Mouse (Mus musculus): ENCODE data around the gene Ndst4. TPM values are rescaled to one million over a fixed set of nuclear protein-coding genes. Genes with fewer than 3 reads are reported as not detected.

The Ndst4 gene
- 0.53 and 0.81 TPM in 2 replicates for total RNA-seq (2014; rRNA removed; ENCODE audit: low replicate concordance)
- 0.10 and 0.11 TPM in 2 replicates for polyA plus RNA-seq (2015; fragmentation: Nextera tagmentation; extraction: Ambion mirVana)

DNA sequence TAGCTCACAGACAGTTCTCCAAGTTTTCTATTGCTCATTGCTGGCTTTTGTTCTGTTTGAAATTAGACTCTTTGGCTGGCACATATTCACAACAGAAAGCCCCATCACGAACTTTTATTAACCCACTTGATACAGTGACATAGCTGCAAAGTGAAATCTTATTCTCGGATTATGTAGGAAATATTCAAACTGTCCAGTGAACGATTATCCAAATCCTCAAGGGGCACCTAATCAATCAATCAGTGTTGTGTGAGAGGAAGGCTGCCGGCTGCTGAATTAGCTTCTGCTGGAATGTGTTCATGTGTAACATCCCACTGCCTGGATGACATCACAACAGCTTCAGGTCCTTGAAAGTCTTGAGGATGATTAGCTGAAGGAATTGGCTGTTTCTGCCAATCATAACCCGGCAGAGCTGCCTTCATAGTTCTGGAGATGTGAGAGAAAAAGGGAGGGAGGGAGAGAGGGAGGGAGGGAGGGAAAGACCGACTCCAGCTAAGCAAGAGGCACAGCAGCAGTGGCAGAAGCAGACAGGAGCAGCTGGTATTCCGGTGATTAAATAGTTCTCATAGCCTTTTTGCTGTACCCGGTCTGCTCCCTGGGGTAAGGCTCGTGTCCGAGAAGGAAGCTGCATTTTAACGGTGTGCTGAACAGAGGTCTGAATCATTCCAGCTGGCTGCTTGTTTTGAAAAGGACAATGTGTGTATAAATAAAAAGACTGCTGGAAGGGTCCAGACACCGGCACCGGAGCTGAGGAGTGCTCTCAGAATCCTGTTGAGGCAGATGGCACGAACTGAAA, at the start of gene Ndst4:
Gene Ndst4, plus strand, starts transcription at position 476 of the 796 bp plus-strand sequence.
- H3K4me3 ChIP-seq (ENCODE audit: low read depth, low read length) = peak within 1 kb of the TSS; percentile 44
- peak within 1 kb of the TSS; percentile 59 for H3K4me2 ChIP-seq (ENCODE audit: low read depth, low read length)
- no peaks in the 10 kb centered on the region for H3K27me3 ChIP-seq (ENCODE audit: control insufficient read depth, insufficient read depth, low read length)
- ATAC-seq (ENCODE audit: insufficient read depth, low read depth) (no peak), DNase-seq (ENCODE audit: low spot score) (peak; percentile 21)
- peak within 1 kb of the TSS; percentile 32 for H3K9ac ChIP-seq (replicated peaks; ENCODE audit: low read depth, low read length)
- H3K4me1 ChIP-seq (ENCODE audit: control insufficient read depth, insufficient read depth) = no peaks in the 10 kb centered on the region
- no peak within 1 kb of the TSS for H3K27ac ChIP-seq (ENCODE audit: low read depth)
- TF ChIP-seq EP300 (IDR thresholded peaks at IDR 0.05; ENCODE audit: low read depth) (no peak), CTCF (IDR thresholded peaks at IDR 0.05; ENCODE audit: low read depth) (no peak)
- no peaks in the 10 kb centered on the region for H3K9me3 ChIP-seq (replicated peaks; ENCODE audit: control insufficient read depth, low read length)
- WGBS = 12% methylated on average over 14 of the region's 14 CpGs
- no peaks in the 10 kb centered on the region for H3K36me3 ChIP-seq (replicated peaks; ENCODE audit: control insufficient read depth, insufficient read depth, low read length)

DNA sequence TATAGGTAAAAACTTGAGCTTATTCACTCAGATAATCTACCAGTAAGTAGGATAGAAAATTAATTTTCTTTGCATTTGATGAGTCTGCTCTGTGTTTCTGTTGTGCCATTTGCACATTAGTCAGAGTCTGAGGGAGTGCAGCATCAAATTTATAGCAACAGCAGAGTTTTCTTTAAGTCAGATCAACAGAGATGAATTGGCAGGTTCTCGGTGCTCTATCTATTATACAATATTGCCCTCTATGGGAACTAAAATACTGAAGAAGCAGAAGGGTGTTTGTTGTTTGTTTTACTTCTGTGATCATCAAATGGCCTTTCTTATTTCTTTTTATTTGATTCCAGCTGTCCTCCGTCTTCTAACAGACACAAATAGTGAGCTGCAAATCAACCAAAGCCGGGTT, 6.4 kb upstream of the Ndst4 start:
- no peak for DNase-seq (ENCODE audit: low spot score)
- Histone ChIP-seq H3K4me2 (ENCODE audit: low read depth, low read length) (no peak overlapping the region), H3K27ac (ENCODE audit: low read depth) (no peak overlapping the region), H3K36me3 (replicated peaks; ENCODE audit: control insufficient read depth, insufficient read depth, low read length) (no peaks in the 10 kb centered on the region), H3K27me3 (ENCODE audit: control insufficient read depth, insufficient read depth, low read length) (no peaks in the 10 kb centered on the region), H3K4me1 (ENCODE audit: control insufficient read depth, insufficient read depth) (no peaks in the 10 kb centered on the region), H3K9me3 (replicated peaks; ENCODE audit: control insufficient read depth, low read length) (no peaks in the 10 kb centered on the region), H3K9ac (replicated peaks; ENCODE audit: low read depth, low read length) (no peak overlapping the region), H3K4me3 (ENCODE audit: low read depth, low read length) (no peak overlapping the region)
- ATAC-seq (ENCODE audit: insufficient read depth, low read depth) = no peak
- 79% methylated on average over 3 of the region's 3 CpGs for WGBS
- TF ChIP-seq EP300 (IDR thresholded peaks at IDR 0.05; ENCODE audit: low read depth) (no peak), CTCF (IDR thresholded peaks at IDR 0.05; ENCODE audit: low read depth) (no peak)

DNA sequence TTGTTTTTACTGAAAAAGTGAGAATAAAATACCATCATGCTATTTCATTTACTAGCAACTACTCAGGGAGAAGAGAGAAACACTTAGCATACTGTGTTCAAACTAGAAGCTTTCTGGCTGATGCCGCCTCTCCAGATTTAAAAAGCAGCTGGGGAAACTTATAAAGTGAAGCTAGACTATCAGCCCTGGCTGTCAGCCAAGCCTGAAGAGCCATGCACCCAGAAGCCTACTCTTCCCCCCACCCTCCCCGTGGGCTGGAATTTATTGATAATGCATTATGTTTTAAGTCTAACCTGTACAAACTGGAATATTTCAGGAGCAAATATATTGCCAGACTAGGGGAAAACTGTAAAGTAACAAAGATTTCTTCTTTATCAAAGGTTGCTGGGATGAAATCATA, 2.6 kb downstream of the Ndst4 start:
- 22% methylated on average over 2 of the region's 2 CpGs for WGBS
- no peak for DNase-seq (ENCODE audit: low spot score)
- H3K4me3 ChIP-seq (ENCODE audit: low read depth, low read length) = no peak overlapping the region
- H3K27ac ChIP-seq (ENCODE audit: low read depth) = no peak overlapping the region
- no peaks in the 10 kb centered on the region for H3K27me3 ChIP-seq (ENCODE audit: control insufficient read depth, insufficient read depth, low read length)
- ATAC-seq (ENCODE audit: insufficient read depth, low read depth) = no peak
- no peaks in the 10 kb centered on the region for H3K36me3 ChIP-seq (replicated peaks; ENCODE audit: control insufficient read depth, insufficient read depth, low read length)
- H3K9me3 ChIP-seq (replicated peaks; ENCODE audit: control insufficient read depth, low read length) = no peaks in the 10 kb centered on the region
- no peak overlapping the region for H3K4me2 ChIP-seq (ENCODE audit: low read depth, low read length)
- H3K9ac ChIP-seq (replicated peaks; ENCODE audit: low read depth, low read length) = no peak overlapping the region
- H3K4me1 ChIP-seq (ENCODE audit: control insufficient read depth, insufficient read depth) = no peaks in the 10 kb centered on the region
- TF ChIP-seq EP300 (IDR thresholded peaks at IDR 0.05; ENCODE audit: low read depth) (no peak), CTCF (IDR thresholded peaks at IDR 0.05; ENCODE audit: low read depth) (no peak)

DNA sequence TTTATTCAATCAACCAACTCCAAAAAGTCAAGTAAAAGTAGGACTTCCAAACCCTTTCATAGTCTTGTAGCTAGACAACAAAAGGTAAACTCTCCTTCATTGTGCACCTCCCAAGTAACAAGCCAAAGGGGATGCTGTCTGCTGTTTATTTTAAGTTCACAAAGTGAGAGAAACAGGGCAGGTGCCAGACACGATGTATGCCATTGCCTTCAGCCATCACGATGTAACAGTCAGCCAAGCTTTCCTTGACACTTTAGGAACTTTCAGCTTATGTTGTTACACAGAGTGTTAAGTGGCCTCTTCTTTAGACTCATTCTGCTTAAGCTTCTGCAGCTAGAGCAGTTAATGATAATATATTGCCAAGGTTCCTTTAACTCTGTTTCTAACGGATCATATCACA, 3.1 kb downstream of the Ndst4 start:
- H3K4me1 ChIP-seq (ENCODE audit: control insufficient read depth, insufficient read depth) = no peaks in the 10 kb centered on the region
- H3K36me3 ChIP-seq (replicated peaks; ENCODE audit: control insufficient read depth, insufficient read depth, low read length) = no peaks in the 10 kb centered on the region
- no peak overlapping the region for H3K4me2 ChIP-seq (ENCODE audit: low read depth, low read length)
- H3K9ac ChIP-seq (replicated peaks; ENCODE audit: low read depth, low read length) = no peak overlapping the region
- no peak for ATAC-seq (ENCODE audit: insufficient read depth, low read depth)
- no peaks in the 10 kb centered on the region for H3K27me3 ChIP-seq (ENCODE audit: control insufficient read depth, insufficient read depth, low read length)
- TF ChIP-seq CTCF (IDR thresholded peaks at IDR 0.05; ENCODE audit: low read depth) = no peak
- no peak for TF ChIP-seq EP300 (IDR thresholded peaks at IDR 0.05; ENCODE audit: low read depth)
- H3K9me3 ChIP-seq (replicated peaks; ENCODE audit: control insufficient read depth, low read length) = no peaks in the 10 kb centered on the region
- 41% methylated on average over 3 of the region's 3 CpGs for whole genome bisulfite sequencing
- no peak overlapping the region for H3K27ac ChIP-seq (ENCODE audit: low read depth)
- no peak overlapping the region for H3K4me3 ChIP-seq (ENCODE audit: low read depth, low read length)
- no peak for DNase-seq (ENCODE audit: low spot score)

DNA sequence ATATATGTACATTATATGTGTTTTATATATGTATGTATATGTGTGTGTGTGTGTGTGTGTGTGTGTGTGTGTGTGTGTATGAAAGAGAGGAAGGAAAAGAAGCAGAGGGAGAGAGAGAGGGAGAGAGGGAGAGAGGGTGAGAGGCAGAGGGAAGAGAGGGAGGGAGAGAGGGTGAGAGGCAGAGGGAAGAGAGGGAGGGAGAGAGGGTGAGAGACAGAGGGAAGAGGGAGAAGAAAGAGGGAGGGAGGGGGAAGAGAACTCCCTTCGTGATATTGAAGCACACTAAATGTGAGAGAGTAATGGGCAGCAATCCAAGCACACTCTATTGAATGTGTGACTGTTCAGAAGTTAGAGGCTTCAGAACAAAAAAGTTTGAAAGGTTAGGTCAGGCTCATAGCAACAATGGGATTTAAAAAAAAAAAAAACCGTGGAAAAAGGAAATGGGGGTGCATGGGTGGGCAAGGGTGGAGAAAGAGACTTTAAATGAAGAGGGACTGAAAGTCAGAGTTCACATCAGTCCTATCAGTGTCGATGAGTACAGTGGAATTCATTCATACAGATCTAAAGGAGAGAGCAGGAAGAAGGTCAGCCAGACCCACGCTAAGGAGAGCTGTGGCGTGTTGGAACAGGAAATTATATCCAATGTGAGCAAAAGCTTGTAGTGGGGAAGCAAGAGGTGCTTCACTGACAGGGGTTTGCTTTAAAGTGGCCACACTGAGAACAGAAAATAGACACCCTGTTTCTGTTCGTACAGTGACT, 63.2 kb downstream of the Ndst4 start:
- no peak overlapping the region for H3K4me2 ChIP-seq (ENCODE audit: low read depth, low read length)
- H3K27me3 ChIP-seq (ENCODE audit: control insufficient read depth, insufficient read depth, low read length) = no peaks in the 10 kb centered on the region
- H3K27ac ChIP-seq (ENCODE audit: low read depth) = no peak overlapping the region
- H3K36me3 ChIP-seq (replicated peaks; ENCODE audit: control insufficient read depth, insufficient read depth, low read length) = no peaks in the 10 kb centered on the region
- no peaks in the 10 kb centered on the region for H3K4me1 ChIP-seq (ENCODE audit: control insufficient read depth, insufficient read depth)
- WGBS = 17% methylated on average over 6 of the region's 6 CpGs
- DNase-seq (ENCODE audit: low spot score) (peak; percentile 6), ATAC-seq (ENCODE audit: insufficient read depth, low read depth) (no peak)
- H3K9me3 ChIP-seq (replicated peaks; ENCODE audit: control insufficient read depth, low read length) = no peaks in the 10 kb centered on the region
- no peak overlapping the region for H3K4me3 ChIP-seq (ENCODE audit: low read depth, low read length)
- TF ChIP-seq EP300 (IDR thresholded peaks at IDR 0.05; ENCODE audit: low read depth) (no peak), CTCF (IDR thresholded peaks at IDR 0.05; ENCODE audit: low read depth) (no peak)
- no peak overlapping the region for H3K9ac ChIP-seq (replicated peaks; ENCODE audit: low read depth, low read length)

Measured in heart, postnatal 0 days (tissue).